Mouse (Mus musculus): ENCODE measurements around the gene Stk36.

DNA sequence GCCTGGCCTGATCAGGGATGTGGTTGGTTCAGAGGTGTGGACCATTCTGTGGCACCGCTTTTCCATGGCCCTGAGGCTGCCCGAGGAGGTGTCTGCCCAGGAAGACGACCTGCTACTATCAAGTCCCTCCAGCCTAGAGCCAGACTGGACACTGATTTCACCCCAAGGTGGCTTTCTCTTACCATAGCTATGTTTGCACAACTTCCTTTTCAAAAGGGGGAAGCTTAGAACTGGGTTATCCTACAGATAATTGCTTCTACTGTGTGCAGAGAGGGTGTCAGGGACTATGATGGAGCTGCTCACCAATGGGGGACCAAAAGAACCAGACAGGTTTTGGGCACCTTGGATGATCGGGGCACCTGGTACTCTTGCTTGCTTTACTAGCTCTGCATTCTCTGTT lies 31.5 kb downstream of the Stk36 start:
- no peak for TF ChIP-seq POLR2A (IDR thresholded peaks at IDR 0.05; ENCODE audit: low read depth, low read length)
- TF ChIP-seq CTCF (IDR thresholded peaks at IDR 0.05; ENCODE audit: borderline replicate concordance, insufficient read depth, low read length): no peak

Measured in embryonic fibroblast, embryonic 13.5 days (primary cell).